Mouse (Mus musculus) hindbrain, embryonic 11.5 days (tissue): ENCODE data around the gene Npr2. TPM values are rescaled to one million over a fixed set of nuclear protein-coding genes. Genes with fewer than 3 reads are reported as not detected.
A peak's percentile ranks its signal among the peaks of the same experiment; 100 is the strongest.

ENCODE experiments used
- ATAC-seq: fragments of 200-750 bp; cut with Nextera tagmentation; 2 replicates; pipeline ENCODE4 v1.8.0; 2017; ENCODE audit warnings: mild to moderate bottlenecking, moderate TSS enrichment, moderate library complexity; ENCODE audit not compliant: low FRiP score
- DNase-seq: peaks from one replicate; pipeline ENCODE4 v3.0.0-alpha.2; 2015; ENCODE audit warnings: low spot score
- H3K27ac ChIP-seq: fragments of 300-500 bp; sonication (generic); 2 replicates; pipeline ENCODE4 v1.5.1; 2014; ENCODE audit warnings: mild to moderate bottlenecking, low read depth, low read length
- H3K27me3 ChIP-seq: fragments of 300-500 bp; sonication (generic); 2 replicates; pipeline ENCODE4 v1.6.1; 2014; ENCODE audit warnings: mild to moderate bottlenecking, low read length, moderate library complexity, mixed read lengths; ENCODE audit not compliant: control insufficient read depth, insufficient read depth
- H3K36me3 ChIP-seq: fragments of 300-500 bp; sonication (generic); 2 replicates; pipeline ENCODE4 v1.6.1; 2014; ENCODE audit warnings: mild to moderate bottlenecking, low read length, moderate library complexity, mixed read lengths; ENCODE audit not compliant: control insufficient read depth, insufficient read depth
- H3K4me1 ChIP-seq: fragments of 300-500 bp; sonication (generic); replicated peaks from 2 replicates; pipeline ENCODE4 v1.6.1; 2014; ENCODE audit warnings: low read length, mixed read lengths; ENCODE audit not compliant: control insufficient read depth, insufficient read depth
- H3K4me2 ChIP-seq: fragments of 300-500 bp; sonication (generic); replicated peaks from 2 replicates; pipeline ENCODE4 v1.6.1; 2014; ENCODE audit warnings: mild to moderate bottlenecking, low read depth, low read length
- H3K4me3 ChIP-seq: fragments of 300-500 bp; sonication (generic); 2 replicates; pipeline ENCODE4 v1.5.1; 2014; ENCODE audit warnings: low read depth, low read length
- H3K9ac ChIP-seq: fragments of 300-500 bp; sonication (generic); 2 replicates; pipeline ENCODE4 v1.6.1; 2014; ENCODE audit warnings: low read depth, low read length
- H3K9me3 ChIP-seq: fragments of 300-500 bp; sonication (generic); 2 replicates; pipeline ENCODE4 v1.6.1; 2016; ENCODE audit warnings: low read length; ENCODE audit not compliant: control insufficient read depth
- WGBS: fragments of 180-500 bp; shearing (Covaris S2); extraction: QIAGEN DNeasy Blood & Tissue Kit; methylation state at CpG from one replicate; pipeline ENCODE4 v1.1.7; 2014; 5-methylcytosine and 5-hydroxymethylcytosine counted together
- polyA plus RNA-seq: library from polyadenylated mRNA; unstranded; fragments of >200 nt; fragmentation: Nextera tagmentation; extraction: Ambion mirVana; gene quantifications from 2 replicates; pipeline ENCODE4 v1.2.1, GENCODE M21; 2014

Gene Npr2
- polyA plus RNA-seq, 1 experiment from 2014 or later, result 19.9 TPM

GRCm38 (mm10) chr4:43655656-43656338 is 24.1 kb downstream of the Npr2 start:
- Histone ChIP-seq H3K27me3 (no peaks in the 10 kb centered on the region; the same call in 1 of the 2 replicates), H3K4me3 (peak overlapping the region; percentile 82), H3K9ac (peak overlapping the region; percentile 90), H3K9me3 (no peaks in the 10 kb centered on the region), H3K4me1 (peaks cover 6% of the 10 kb centered on the region), H3K4me2 (peak overlapping the region; percentile 76), H3K36me3 (no peaks in the 10 kb centered on the region), H3K27ac (peak overlapping the region; percentile 89)
- 6% methylated on average over 33 of the region's 34 CpGs for WGBS
- no peak; the same call in 1 of the 2 replicates for ATAC-seq
- no peak for DNase-seq

DNA sequence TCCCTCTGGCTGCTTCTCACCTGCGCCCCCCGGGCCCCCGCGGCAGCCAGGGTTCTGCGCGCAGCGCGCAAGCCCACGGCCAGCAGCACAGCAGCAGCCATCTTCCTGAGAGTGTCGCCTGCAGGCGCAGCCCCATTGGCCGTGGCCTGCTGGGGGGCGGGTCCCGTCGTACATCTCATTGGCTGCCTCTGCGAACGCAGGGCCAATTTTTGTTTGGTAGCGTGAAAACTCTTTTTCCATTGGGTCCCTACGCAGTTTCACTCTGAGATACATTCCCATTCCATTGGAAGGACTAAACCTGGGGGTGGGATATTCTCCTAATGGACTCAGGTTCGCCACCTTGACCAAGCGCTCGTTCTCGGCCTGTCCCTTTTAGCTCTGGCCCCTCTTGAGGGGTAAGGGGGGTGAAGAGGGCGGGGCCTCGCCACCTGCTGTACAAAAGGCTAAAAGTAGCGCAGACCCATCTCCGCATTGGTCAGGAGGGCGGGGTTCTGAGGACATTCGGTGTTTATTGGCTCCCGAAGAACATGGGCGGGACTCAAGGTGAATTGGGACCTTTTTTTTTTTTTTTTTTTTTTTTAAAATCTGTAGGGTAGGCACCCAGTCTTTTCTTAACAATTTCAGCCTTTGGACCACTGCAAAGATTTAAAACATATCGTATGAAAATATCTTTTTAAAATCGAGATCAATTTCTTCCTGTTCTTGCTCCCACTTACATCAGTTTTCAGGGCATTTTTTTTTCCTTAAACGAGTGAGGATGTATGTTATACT is 24.8 kb downstream of the Npr2 start, which contains the start of gene Hint2:
TSS of gene Hint2 (minus strand) at position 128 of the 771 bp plus-strand sequence.
- Histone ChIP-seq H3K4me3 (peak within 1 kb of the TSS; percentile 82), H3K27ac (peak within 1 kb of the TSS; percentile 89), H3K9ac (peak within 1 kb of the TSS; percentile 90), H3K4me2 (peak within 1 kb of the TSS; percentile 76), H3K36me3 (no peaks in the 10 kb centered on the region), H3K4me1 (peaks cover 6% of the 10 kb centered on the region), H3K9me3 (no peaks in the 10 kb centered on the region), H3K27me3 (no peaks in the 10 kb centered on the region; the same call in 1 of the 2 replicates)
- under 1% methylated on average over 34 of the region's 34 CpGs for WGBS
- ATAC-seq (peak; percentile 98), DNase-seq (peak; percentile 94)

DNA sequence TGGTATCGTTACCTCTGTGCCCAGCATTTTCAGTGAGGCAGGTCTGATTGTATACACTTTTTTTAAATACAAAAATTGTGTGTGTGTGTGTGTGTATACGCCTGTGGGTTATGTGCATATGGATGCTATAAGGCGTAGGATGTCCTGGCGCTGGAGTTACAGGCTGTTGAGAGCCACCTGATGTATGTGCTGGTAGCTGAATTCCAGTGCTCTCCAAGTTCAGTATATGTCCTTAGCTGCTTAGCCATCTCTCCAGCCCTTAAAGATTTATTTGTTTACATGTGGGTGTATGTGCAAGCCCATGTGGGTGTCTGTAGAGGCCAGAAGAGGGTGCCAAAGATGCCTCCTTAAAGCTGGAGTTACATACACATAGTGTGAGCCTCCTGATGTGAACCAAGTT is 25.4 kb downstream of the Npr2 start:
- Histone ChIP-seq H3K9me3 (no peaks in the 10 kb centered on the region), H3K27me3 (peaks cover 3% of the 10 kb centered on the region; the same call in 1 of the 2 replicates), H3K4me2 (peak overlapping the region; percentile 13; the same call in 1 of the 2 replicates), H3K4me1 (peaks cover 6% of the 10 kb centered on the region), H3K9ac (no peak overlapping the region), H3K36me3 (no peaks in the 10 kb centered on the region), H3K27ac (no peak overlapping the region), H3K4me3 (0 out of 2 replicates have a peak overlapping the region, but pooled peaks have one; percentile 82)
- 63% methylated on average over 4 of the region's 4 CpGs for WGBS
- no peak for DNase-seq
- no peak for ATAC-seq

DNA sequence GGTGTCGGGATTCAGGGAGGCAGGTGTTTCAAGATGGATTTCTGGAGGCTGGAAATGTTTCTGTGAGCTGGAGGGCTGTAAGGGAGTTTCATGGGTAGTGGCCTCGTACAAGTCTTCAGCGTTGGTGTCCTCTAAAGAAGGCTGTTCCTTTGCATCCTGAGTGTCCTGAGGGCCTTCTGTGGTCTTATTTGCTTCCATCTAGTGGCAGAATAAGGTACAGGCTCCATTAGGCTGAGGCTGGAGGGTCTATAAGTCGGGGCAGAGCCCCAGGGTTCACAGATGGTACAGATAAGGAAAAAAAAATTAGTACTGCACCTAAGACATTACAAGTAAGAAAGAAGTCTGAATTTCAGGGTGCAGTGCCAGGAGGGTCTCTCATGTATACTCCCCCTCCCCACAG is 34.7 kb downstream of the Npr2 start:
- H3K27ac ChIP-seq, result no peak overlapping the region
- WGBS, result 33% methylated on average over 4 of the region's 4 CpGs
- no peaks in the 10 kb centered on the region for H3K9me3 ChIP-seq
- peaks cover 14% of the 10 kb centered on the region for H3K27me3 ChIP-seq
- ATAC-seq (no peak), DNase-seq (peak; percentile 37)
- no peak overlapping the region for H3K4me2 ChIP-seq
- H3K4me1 ChIP-seq, result peaks cover 2% of the 10 kb centered on the region; the same call in 1 of the 2 replicates
- no peak overlapping the region for H3K9ac ChIP-seq
- H3K4me3 ChIP-seq, result no peak overlapping the region
- no peaks in the 10 kb centered on the region for H3K36me3 ChIP-seq

DNA sequence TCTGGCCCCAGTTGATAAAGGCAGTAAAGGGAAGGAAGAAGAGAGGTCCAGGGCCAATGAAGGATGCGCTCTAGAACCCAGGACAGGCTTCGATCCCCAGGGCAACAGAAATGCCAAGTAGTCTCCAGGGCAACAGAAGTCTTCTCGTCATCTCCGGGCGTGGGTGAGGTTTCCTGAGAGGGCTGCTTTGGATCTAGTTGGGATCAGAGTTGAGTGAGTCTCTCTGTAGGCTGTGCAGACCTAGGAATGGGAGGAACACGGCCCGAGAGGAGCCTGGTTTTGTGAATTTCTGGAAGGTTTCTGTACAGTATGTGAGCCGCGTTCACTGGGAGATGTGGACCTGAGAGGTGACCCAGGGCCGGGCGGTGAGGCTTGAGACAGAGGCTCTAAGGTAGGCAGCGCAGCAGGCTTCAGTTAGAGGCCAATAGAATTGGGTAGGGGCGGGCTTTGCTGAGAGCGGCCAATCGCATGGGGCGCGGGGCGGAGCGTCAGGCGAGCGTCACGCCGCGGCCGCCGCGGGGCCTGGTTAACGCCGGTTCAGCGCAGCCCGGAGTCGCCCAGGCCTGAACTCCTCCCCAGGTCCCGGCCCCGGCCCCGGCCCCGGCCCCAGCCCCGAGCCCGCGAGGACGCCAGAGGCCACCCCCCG is 37.2 kb downstream of the Npr2 start, which contains the start of the genes Tmem8b and Fam221b:
TSS of gene Tmem8b (plus strand) at position 190 of the 646 bp plus-strand sequence.
TSS of gene Fam221b (minus strand) at position 364 of the 646 bp plus-strand sequence.
- DNase-seq (peak; percentile 93), ATAC-seq (peak; percentile 90)
- peaks cover 9% of the 10 kb centered on the region for H3K27me3 ChIP-seq
- peak within 1 kb of the TSS; percentile 78 for H3K4me3 ChIP-seq
- H3K4me2 ChIP-seq, result peak within 1 kb of the TSS; percentile 86
- H3K4me1 ChIP-seq, result peaks cover 2% of the 10 kb centered on the region; the same call in 1 of the 2 replicates
- H3K36me3 ChIP-seq, result no peaks in the 10 kb centered on the region
- H3K27ac ChIP-seq, result peak within 1 kb of the TSS; percentile 36; the same call in 1 of the 2 replicates
- H3K9ac ChIP-seq, result peak within 1 kb of the TSS; percentile 93
- 1% methylated on average over 34 of the region's 41 CpGs for WGBS
- no peaks in the 10 kb centered on the region for H3K9me3 ChIP-seq

GRCm38 (mm10) chr4:43669428-43669794 is 37.7 kb downstream of the Npr2 start:
- H3K27me3 ChIP-seq, result peaks cover 9% of the 10 kb centered on the region
- no peaks in the 10 kb centered on the region for H3K9me3 ChIP-seq
- DNase-seq, result no peak
- peaks cover 2% of the 10 kb centered on the region; the same call in 1 of the 2 replicates for H3K4me1 ChIP-seq
- WGBS, result 3% methylated on average over 15 of the region's 25 CpGs
- peak overlapping the region; percentile 36; the same call in 1 of the 2 replicates for H3K27ac ChIP-seq
- H3K9ac ChIP-seq, result peak overlapping the region; percentile 93
- ATAC-seq, result peak; percentile 83
- peak overlapping the region; percentile 86 for H3K4me2 ChIP-seq
- H3K36me3 ChIP-seq, result no peaks in the 10 kb centered on the region
- peak overlapping the region; percentile 78 for H3K4me3 ChIP-seq

DNA sequence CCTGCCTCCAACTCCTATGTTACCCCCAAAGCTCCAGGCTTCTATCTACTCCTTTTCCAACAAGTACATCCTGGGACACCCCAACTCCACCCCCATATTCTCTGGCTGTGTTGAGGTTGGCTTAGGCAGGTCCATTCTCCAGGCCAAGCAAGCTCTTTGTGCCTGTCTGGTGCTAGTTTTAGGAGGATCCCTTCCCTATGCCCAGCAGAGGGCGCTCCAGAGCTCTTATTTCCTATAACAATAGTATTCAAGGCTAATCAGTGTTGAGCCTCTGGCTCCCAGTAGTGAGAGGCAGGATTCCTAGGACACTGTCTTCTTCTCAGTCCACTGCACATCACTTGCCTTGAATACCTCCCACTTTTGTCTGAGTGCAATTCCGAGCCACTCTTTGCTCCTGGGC is 40.3 kb downstream of the Npr2 start:
- ATAC-seq, result peak; percentile 23
- no peak overlapping the region for H3K9ac ChIP-seq
- 8% methylated on average over 2 of the region's 2 CpGs for WGBS

GRCm38 (mm10) chr4:43673703-43674102 is 42.0 kb downstream of the Npr2 start:
- DNase-seq, result no peak
- Histone ChIP-seq H3K27me3 (no peaks in the 10 kb centered on the region), H3K4me1 (no peaks in the 10 kb centered on the region; the same call in 1 of the 2 replicates), H3K4me2 (no peak overlapping the region), H3K36me3 (no peaks in the 10 kb centered on the region), H3K9me3 (no peaks in the 10 kb centered on the region), H3K4me3 (no peak overlapping the region), H3K27ac (no peak overlapping the region), H3K9ac (no peak overlapping the region)
- 68% methylated on average over 8 of the region's 8 CpGs for WGBS
- no peak for ATAC-seq

More for the DNA sequence above, 40.3 kb downstream of the Npr2 start:
- Histone ChIP-seq H3K27me3 (0 out of 2 replicates have a peak, but pooled peaks cover 3% of the 10 kb centered on the region), H3K9me3 (no peaks in the 10 kb centered on the region), H3K4me3 (no peak overlapping the region), H3K36me3 (no peaks in the 10 kb centered on the region), H3K4me2 (no peak overlapping the region), H3K4me1 (peaks cover 2% of the 10 kb centered on the region; the same call in 1 of the 2 replicates), H3K27ac (no peak overlapping the region)
- peak; percentile 96 for DNase-seq
